Mouse (Mus musculus): ENCODE measurements around the gene Wfdc2.
A peak's percentile ranks its signal among the peaks of the same experiment; 100 is the strongest.

The Wfdc2 gene

GRCm38 (mm10) chr2:164562391-164563188, at the start of gene Wfdc2:
TSS of gene Wfdc2 (plus strand) at chr2:164562413.
- DNase-seq (ENCODE audit: low read depth), result no peak

GRCm38 (mm10) chr2:164513389-164513788, 48.8 kb upstream of the Wfdc2 start:
- peak; percentile 60 for DNase-seq (ENCODE audit: low read depth)

GRCm38 (mm10) chr2:164514916-164515315, 47.3 kb upstream of the Wfdc2 start:
- DNase-seq (ENCODE audit: low read depth), result no peak

GRCm38 (mm10) chr2:164515897-164516296, 46.3 kb upstream of the Wfdc2 start:
- DNase-seq (ENCODE audit: low read depth), result no peak

GRCm38 (mm10) chr2:164516592-164516991, 45.6 kb upstream of the Wfdc2 start:
- no peak for DNase-seq (ENCODE audit: low read depth)

- no peak for DNase-seq (ENCODE audit: low read depth)
Measured at GRCm38 (mm10) chr2:164517485-164518221, 44.6 kb upstream of the Wfdc2 start.

GRCm38 (mm10) chr2:164518266-164519170, 43.7 kb upstream of the Wfdc2 start:
- DNase-seq (ENCODE audit: low read depth), result no peak

GRCm38 (mm10) chr2:164519171-164519526, 43.1 kb upstream of the Wfdc2 start:
- DNase-seq (ENCODE audit: low read depth), result no peak

GRCm38 (mm10) chr2:164520782-164521181, 41.4 kb upstream of the Wfdc2 start:
- DNase-seq (ENCODE audit: low read depth), result no peak

GRCm38 (mm10) chr2:164521841-164522240, 40.4 kb upstream of the Wfdc2 start:
- DNase-seq (ENCODE audit: low read depth), result peak; percentile 83

- no peak for DNase-seq (ENCODE audit: low read depth)
Measured at GRCm38 (mm10) chr2:164522280-164522679, 39.9 kb upstream of the Wfdc2 start.

GRCm38 (mm10) chr2:164523301-164523773, 38.9 kb upstream of the Wfdc2 start:
- DNase-seq (ENCODE audit: low read depth), result no peak

GRCm38 (mm10) chr2:164528557-164528956, 33.7 kb upstream of the Wfdc2 start:
- DNase-seq (ENCODE audit: low read depth), result no peak

- no peak for DNase-seq (ENCODE audit: low read depth)
Measured at GRCm38 (mm10) chr2:164531169-164531568, 31.0 kb upstream of the Wfdc2 start.

- DNase-seq (ENCODE audit: low read depth), result no peak
Measured at GRCm38 (mm10) chr2:164534315-164534714, 27.9 kb upstream of the Wfdc2 start.

- DNase-seq (ENCODE audit: low read depth), result no peak
Measured at GRCm38 (mm10) chr2:164537003-164537402, 25.2 kb upstream of the Wfdc2 start.

GRCm38 (mm10) chr2:164540652-164541427, 21.4 kb upstream of the Wfdc2 start:
- DNase-seq (ENCODE audit: low read depth), result no peak

GRCm38 (mm10) chr2:164542132-164542531, 20.1 kb upstream of the Wfdc2 start:
- no peak for DNase-seq (ENCODE audit: low read depth)

- DNase-seq (ENCODE audit: low read depth), result no peak
Measured at GRCm38 (mm10) chr2:164542598-164542997, 19.6 kb upstream of the Wfdc2 start.

- DNase-seq (ENCODE audit: low read depth), result peak; percentile 59
Measured at GRCm38 (mm10) chr2:164543745-164544144, 18.5 kb upstream of the Wfdc2 start.

- no peak for DNase-seq (ENCODE audit: low read depth)
Measured at GRCm38 (mm10) chr2:164544454-164545097, 17.6 kb upstream of the Wfdc2 start.

Measured in fibroblast of lung, adult 2 months (primary cell).